Mouse (Mus musculus): ENCODE data around the gene Arid5b.

GRCm38 (mm10) chr10:68276976-68277441 lies 1.5 kb downstream of the Arid5b start:
- TF ChIP-seq CTCF (IDR thresholded peaks at IDR 0.05; ENCODE audit: borderline replicate concordance, control insufficient read depth, extremely low read depth, insufficient read depth, low read length, poor library complexity): no peak
- no peak for TF ChIP-seq POLR2A (IDR thresholded peaks at IDR 0.05; ENCODE audit: control insufficient read depth, extremely low read depth, insufficient read depth, low read length, poor library complexity)
